Mouse (Mus musculus) small intestine, adult 2 months (tissue): ENCODE measurements around the gene Gpkow.

Experiments
- CTCF ChIP-seq: fragments of 200-500 bp; IDR thresholded peaks from 2 replicates; pipeline ENCODE4 v1.5.1; 2012; ENCODE audit warnings: low read depth, mild to moderate bottlenecking, control low read depth, inconsistent platforms, low read length, moderate library complexity, mixed read lengths; ENCODE audit not compliant: insufficient replicate concordance, insufficient read length; ENCODE audit errors: extremely low read depth
- POLR2A ChIP-seq: fragments of 200-500 bp; IDR thresholded peaks from 2 replicates; pipeline ENCODE4 v1.6.1; 2012; ENCODE audit warnings: low read depth, mild to moderate bottlenecking, control low read depth, inconsistent platforms, low read length, moderate library complexity

DNA sequence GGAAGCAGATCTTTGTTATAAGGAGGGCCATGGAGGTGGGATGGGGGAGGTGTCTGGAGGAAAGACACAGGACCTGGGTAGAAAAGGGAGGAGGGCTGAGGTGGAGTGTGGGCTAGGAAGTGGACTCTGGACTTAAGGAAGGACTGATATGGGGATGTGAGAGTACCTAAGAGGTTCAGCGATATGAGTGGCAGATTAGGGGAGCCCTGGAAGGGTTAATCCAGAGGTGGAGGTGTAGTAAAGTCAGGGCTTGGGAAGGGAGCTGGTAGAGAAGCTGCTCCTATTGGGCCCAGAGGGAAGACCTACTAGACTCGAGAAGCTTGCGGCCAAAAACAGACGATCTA is 32.0 kb downstream of the Gpkow start:
- no peak for TF ChIP-seq POLR2A
- no peak for TF ChIP-seq CTCF
